Mouse (Mus musculus) stomach, embryonic 14.5 days (tissue): Measurements from ENCODE around the gene Znfx1. TPM values are rescaled to one million over a fixed set of nuclear protein-coding genes. Genes with fewer than 3 reads are reported as not detected.

Experiments
- polyA plus RNA-seq: library from polyadenylated mRNA; unstranded; fragments of >200 nt; fragmentation: Nextera tagmentation; extraction: Ambion mirVana; gene quantifications from 2 replicates; pipeline ENCODE4 v1.2.1, GENCODE M21; 2014

The Znfx1 gene
- polyA plus RNA-seq, 1 experiment from 2014 or later = 6.7 TPM

Other genes with a start within 250 kb of the Znfx1 start
- 139 TPM in 2 replicates for gene Cse1l, start 157.0 kb downstream of the Znfx1 start, polyA plus RNA-seq
- gene Stau1, start 66.7 kb downstream of the Znfx1 start, polyA plus RNA-seq = 81.9 and 82.3 TPM in 2 replicates
- 38.2 and 45.3 TPM in 2 replicates for gene Ddx27, start 47.8 kb downstream of the Znfx1 start, polyA plus RNA-seq
- 2.1 and 2.5 TPM in 2 replicates for gene Kcnb1, start 127.1 kb upstream of the Znfx1 start, polyA plus RNA-seq
- 26.6 and 28.1 TPM in 2 replicates for gene Ptgis, start 177.6 kb upstream of the Znfx1 start, polyA plus RNA-seq